Comparison of ENCODE assay signal across 9 mouse cellular contexts in genomic region chr5:31598579-31598978, GRCm38 (mm10). TPM values are rescaled to one million over a fixed set of nuclear protein-coding genes. Genes with fewer than 3 reads are reported as not detected.
DNase-seq lines count a peak whose midpoint lies in the region; ATAC-seq and TF ChIP-seq lines count a peak whose summit lies in the region.
"Had no signal": no experiment of that assay in that cellular context is flagged by ENCODE, and none has a peak within 500 bp of the region (broad histone marks: within the 10 kb centered on the region; RNA-seq: fewer than 3 reads in every experiment).

No protein-coding gene starts in this region.

- intact Hi-C loops in heart, adult 2 months (cut with DNase I) = no loop called here

- no peak overlapping the region for H3K9ac ChIP-seq in heart, adult 2 months (ENCODE audit: low read depth, low read length)
- no peak overlapping the region for H3K9ac ChIP-seq in heart, embryonic 11.5 days (ENCODE audit: low read depth, low read length)
- H3K9ac ChIP-seq: neural tube, embryonic 12.5 days had no signal

- H3K4me1 ChIP-seq in heart, adult 2 months (ENCODE audit: control insufficient read depth, insufficient read depth, low read length) = peaks cover 12% of the 10 kb centered on the region
- 0 out of 2 replicates have a peak, but pooled peaks cover 4% of the 10 kb centered on the region for H3K4me1 ChIP-seq in heart, embryonic 11.5 days (ENCODE audit: control insufficient read depth, insufficient read depth, low read length)
- peaks cover 16% of the 10 kb centered on the region for H3K4me1 ChIP-seq in forebrain, embryonic 10.5 days

- H3K36me3 ChIP-seq in heart, adult 2 months (ENCODE audit: control insufficient read depth, insufficient read depth, low read length) = peaks cover 3% of the 10 kb centered on the region; the same call in 1 of the 2 replicates
- H3K36me3 ChIP-seq in heart, embryonic 11.5 days (ENCODE audit: control insufficient read depth, insufficient read depth, low read length) = no peaks in the 10 kb centered on the region
- no peaks in the 10 kb centered on the region for H3K36me3 ChIP-seq in forebrain, embryonic 10.5 days (replicated peaks)
- H3K36me3 ChIP-seq: neural tube, embryonic 12.5 days had no signal

- no peak for TF ChIP-seq POLR2A in heart, adult 2 months (IDR thresholded peaks at IDR 0.05; ENCODE audit: insufficient read depth, low read depth, low read length)

- no peaks in the 10 kb centered on the region for H3K27me3 ChIP-seq in heart, adult 2 months (ENCODE audit: control insufficient read depth, insufficient read depth, low read length)
- H3K27me3 ChIP-seq in heart, embryonic 11.5 days (ENCODE audit: control insufficient read depth, insufficient read depth, low read length) = no peaks in the 10 kb centered on the region
- H3K27me3 ChIP-seq in forebrain, embryonic 10.5 days (ENCODE audit: poor library complexity, severe bottlenecking) = peaks cover 24% of the 10 kb centered on the region

- no peak for TF ChIP-seq EP300 in heart, adult 2 months (IDR thresholded peaks at IDR 0.05; ENCODE audit: insufficient read depth, low read depth, low read length)

- no peaks in the 10 kb centered on the region for H3K79me2 ChIP-seq in heart, adult 2 months (replicated peaks; ENCODE audit: control insufficient read depth, insufficient read depth, low read length)

- TF ChIP-seq CTCF in heart, adult 2 months (IDR thresholded peaks at IDR 0.05) = peak; percentile 60

- H3K4me2 ChIP-seq in heart, embryonic 11.5 days = no peak overlapping the region
- H3K4me2 ChIP-seq: neural tube, embryonic 12.5 days had no signal

- no peak for ATAC-seq in heart, embryonic 11.5 days (replicated peaks; ENCODE audit: insufficient number of reproducible peaks, low FRiP score, low TSS enrichment)

- H3K9me3 ChIP-seq in heart, embryonic 11.5 days (replicated peaks; ENCODE audit: control insufficient read depth, low read length) = no peaks in the 10 kb centered on the region
- no peaks in the 10 kb centered on the region for H3K9me3 ChIP-seq in forebrain, embryonic 10.5 days
- H3K9me3 ChIP-seq: neural tube, embryonic 12.5 days had no signal

- 85% methylated on average over 4 of the region's 4 CpGs for WGBS in heart, adult 2 months
- WGBS in heart, embryonic 11.5 days (ENCODE audit: insufficient replicate concordance) = 58% methylated on average over 4 of the region's 4 CpGs
- WGBS in forebrain, embryonic 10.5 days = 57% methylated on average over 4 of the region's 4 CpGs

- H3K4me3 ChIP-seq in heart, adult 2 months = no peak overlapping the region
- H3K4me3 ChIP-seq in heart, embryonic 11.5 days (ENCODE audit: low read depth, low read length) = no peak overlapping the region
- no peak overlapping the region for H3K4me3 ChIP-seq in forebrain, embryonic 10.5 days
- H3K4me3 ChIP-seq: neural tube, embryonic 12.5 days had no signal

- DNase-seq in heart, adult 2 months = no peak
- DNase-seq in ovary, postnatal 36 days (ENCODE audit: low spot score) = peak; percentile 46
- DNase-seq in ovary, postnatal 14 days (ENCODE audit: low spot score) = no peak
- peak; percentile 76 for DNase-seq in adrenal gland, adult 2 months
- peak; percentile 75 for DNase-seq in induced T-regulatory cell, adult 2 months (ENCODE audit: low read depth)
- peak; percentile 69 for DNase-seq in testis, postnatal 10 days (ENCODE audit: low spot score)
- DNase-seq in forebrain, embryonic 10.5 days (ENCODE audit: extremely low spot score, low spot score) = no peak

- H3K27ac ChIP-seq in heart, adult 2 months = no peak overlapping the region
- H3K27ac ChIP-seq in heart, embryonic 11.5 days (ENCODE audit: low read depth, low read length) = no peak overlapping the region
- no peak overlapping the region for H3K27ac ChIP-seq in forebrain, embryonic 10.5 days
- H3K27ac ChIP-seq: neural tube, embryonic 12.5 days had no signal

RNA-seq across cellular contexts. Expression of gene Mrpl33, which starts 1.8 kb away (rescaled TPM):
- 100 to 1,000 TPM; 281 to 332 TPM for total RNA-seq in heart, adult 2 months (2021)
- 47.7 and 66.6 TPM in 2 replicates for polyA plus RNA-seq in heart, adult 2 months (2012; rRNA removed)
- polyA plus RNA-seq in heart, embryonic 11.5 days (2014; fragmentation: Nextera tagmentation; extraction: Ambion mirVana) = 323 and 328 TPM in 2 replicates
- total RNA-seq in adrenal gland, adult 2 months (2021) = 100 to 1,000 TPM; 294 to 325 TPM
- 21.1 and 31.6 TPM in 2 replicates for polyA plus RNA-seq in adrenal gland, adult 2 months (2012; rRNA removed)
- 238 and 242 TPM in 2 replicates for polyA plus RNA-seq in forebrain, embryonic 10.5 days (2016; fragmentation: Nextera tagmentation; extraction: Ambion mirVana)

Comparison
In these comparisons a context has a peak if more than half of its experiments do, and no peak if none do; other contexts are left out.
1. DNase-seq: peak in ovary, postnatal 36 days (single experiment), adrenal gland, adult 2 months (single experiment), induced T-regulatory cell, adult 2 months (single experiment) and testis, postnatal 10 days (single experiment); none in heart, adult 2 months (0 of 2), ovary, postnatal 14 days (single experiment) and forebrain, embryonic 10.5 days (single experiment).